Mouse (Mus musculus) neural tube, embryonic 15.5 days (tissue): Measurements from ENCODE around the gene Oosp3. TPM values are rescaled to one million over a fixed set of nuclear protein-coding genes. Genes with fewer than 3 reads are reported as not detected.

Experiments
- ATAC-seq: fragments of 200-750 bp; cut with Nextera tagmentation; 2 replicates; pipeline ENCODE4 v1.8.0; 2017; ENCODE audit warnings: mild to moderate bottlenecking, moderate TSS enrichment, moderate library complexity; ENCODE audit not compliant: low FRiP score
- H3K27ac ChIP-seq: fragments of 300-500 bp; sonication (generic); replicated peaks from 2 replicates; pipeline ENCODE4 v1.5.1; 2015; ENCODE audit warnings: mild to moderate bottlenecking, inconsistent platforms
- H3K27me3 ChIP-seq: fragments of 300-500 bp; sonication (generic); replicated peaks from 2 replicates; pipeline ENCODE4 v1.6.1; 2015; ENCODE audit warnings: inconsistent platforms
- H3K36me3 ChIP-seq: fragments of 300-500 bp; sonication (generic); 2 replicates; pipeline ENCODE4 v1.6.1; 2015; ENCODE audit warnings: inconsistent platforms
- H3K4me1 ChIP-seq: fragments of 300-500 bp; sonication (generic); 2 replicates; pipeline ENCODE4 v1.6.1; 2015; ENCODE audit warnings: inconsistent platforms
- H3K4me2 ChIP-seq: fragments of 300-500 bp; sonication (generic); 2 replicates; pipeline ENCODE4 v1.6.1; 2015; ENCODE audit warnings: inconsistent platforms, mild to moderate bottlenecking, moderate library complexity
- H3K4me3 ChIP-seq: fragments of 300-500 bp; sonication (generic); replicated peaks from 2 replicates; pipeline ENCODE4 v1.5.1; 2015; ENCODE audit warnings: mild to moderate bottlenecking, inconsistent platforms
- H3K9ac ChIP-seq: fragments of 300-500 bp; sonication (generic); replicated peaks from 2 replicates; pipeline ENCODE4 v1.6.1; 2015; ENCODE audit warnings: mild to moderate bottlenecking, inconsistent platforms
- H3K9me3 ChIP-seq: fragments of 300-500 bp; sonication (generic); replicated peaks from 2 replicates; pipeline ENCODE4 v1.6.1; 2016; ENCODE audit warnings: inconsistent platforms
- WGBS: fragments of 180-500 bp; shearing (Covaris S2); methylation state at CpG from one replicate; pipeline ENCODE4 v1.1.7; 2015; ENCODE audit warnings: mixed read lengths; 5-methylcytosine and 5-hydroxymethylcytosine counted together
- polyA plus RNA-seq: library from polyadenylated mRNA; unstranded; fragments of >200 nt; fragmentation: Nextera tagmentation; extraction: Ambion mirVana; gene quantifications from 2 replicates; pipeline ENCODE4 v1.2.1, GENCODE M21; 2015

Oosp3 gene
- polyA plus RNA-seq, 1 experiment from 2014 or later, result not detected

GRCm38 (mm10) chr19:11727304-11727703 is 30.4 kb downstream of the Oosp3 start:
- Histone ChIP-seq H3K27ac (no peak overlapping the region), H3K36me3 (no peaks in the 10 kb centered on the region), H3K4me3 (no peak overlapping the region), H3K9me3 (no peaks in the 10 kb centered on the region), H3K4me1 (no peaks in the 10 kb centered on the region), H3K9ac (no peak overlapping the region), H3K4me2 (no peak overlapping the region), H3K27me3 (no peaks in the 10 kb centered on the region)
- 95% methylated on average over 5 of the region's 5 CpGs for WGBS
- ATAC-seq, result no peak

DNA sequence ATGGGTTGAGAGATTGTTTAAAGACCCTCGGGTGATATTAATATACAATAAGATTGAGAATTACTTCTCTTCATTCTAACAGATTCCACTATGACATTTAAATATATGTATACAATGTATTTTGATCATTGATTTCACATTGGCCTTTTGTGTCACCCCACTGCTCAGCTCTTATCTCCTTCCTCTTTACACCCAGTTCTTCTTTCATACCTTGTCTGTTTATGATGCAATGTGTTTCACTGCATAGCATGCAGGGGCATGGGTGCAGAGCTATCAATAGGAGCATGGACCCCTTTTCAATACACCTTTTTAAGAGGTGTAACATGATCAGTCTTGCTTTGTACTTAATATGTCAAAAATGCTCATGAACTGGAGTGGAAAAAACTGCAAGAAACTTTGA is 33.4 kb downstream of the Oosp3 start:
- WGBS, result 85% methylated on average over 1 of the region's 1 CpGs
- Histone ChIP-seq H3K9me3 (no peaks in the 10 kb centered on the region), H3K4me3 (no peak overlapping the region), H3K4me1 (no peaks in the 10 kb centered on the region), H3K4me2 (no peak overlapping the region), H3K36me3 (no peaks in the 10 kb centered on the region), H3K27ac (no peak overlapping the region), H3K27me3 (no peaks in the 10 kb centered on the region), H3K9ac (no peak overlapping the region)
- ATAC-seq, result no peak

DNA sequence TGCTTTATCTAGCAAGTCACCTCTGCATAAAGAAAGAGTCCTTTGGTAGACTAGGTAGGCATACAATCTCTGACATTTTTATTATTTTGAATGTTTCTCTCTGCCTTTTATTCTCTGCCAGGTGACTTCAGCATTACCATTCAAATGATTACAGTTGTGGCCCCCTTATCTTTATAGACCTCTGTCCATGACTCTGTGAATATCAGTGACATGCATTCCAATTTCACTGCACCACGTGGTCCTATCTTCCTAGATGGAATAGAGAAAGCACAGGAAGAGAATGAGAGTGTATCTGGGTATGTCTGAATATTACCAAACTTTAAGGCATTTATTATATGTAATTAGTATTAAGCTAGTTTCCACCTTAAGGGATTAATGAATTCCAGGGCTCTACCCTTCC is 39.6 kb downstream of the Oosp3 start:
- Histone ChIP-seq H3K36me3 (no peaks in the 10 kb centered on the region), H3K4me3 (no peak overlapping the region), H3K4me2 (no peak overlapping the region), H3K9me3 (no peaks in the 10 kb centered on the region), H3K27ac (no peak overlapping the region), H3K4me1 (no peaks in the 10 kb centered on the region), H3K27me3 (no peaks in the 10 kb centered on the region), H3K9ac (no peak overlapping the region)
- 63% methylated on average over 1 of the region's 1 CpGs for WGBS
- ATAC-seq, result no peak

GRCm38 (mm10) chr19:11745680-11746079 is 48.8 kb downstream of the Oosp3 start:
- Histone ChIP-seq H3K36me3 (no peaks in the 10 kb centered on the region), H3K4me1 (no peaks in the 10 kb centered on the region), H3K27me3 (no peaks in the 10 kb centered on the region), H3K4me2 (no peak overlapping the region), H3K9me3 (no peaks in the 10 kb centered on the region), H3K27ac (no peak overlapping the region), H3K9ac (no peak overlapping the region), H3K4me3 (no peak overlapping the region)
- ATAC-seq, result no peak

DNA sequence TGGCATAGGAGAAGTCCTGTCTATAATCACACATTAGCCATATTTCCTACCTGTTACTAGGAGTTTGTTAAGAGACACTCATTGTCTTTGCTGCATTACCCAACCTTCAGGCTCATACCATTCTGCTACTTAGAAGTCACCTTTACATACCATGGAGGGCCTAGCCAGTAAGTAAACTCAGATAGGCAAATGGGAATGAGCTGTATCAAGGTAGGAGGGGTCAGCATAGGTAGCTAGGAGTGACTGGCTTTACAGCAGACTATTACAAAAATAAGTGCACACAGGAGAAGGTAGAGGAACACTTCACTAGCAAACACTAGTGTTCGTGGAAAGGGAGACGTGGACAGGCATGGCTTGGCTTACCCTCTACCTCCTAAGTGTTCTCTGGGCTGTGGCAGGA is 50.4 kb downstream of the Oosp3 start, which contains the start of gene Gif:
Gif (plus strand) TSS at position 257 of the 400 bp plus-strand sequence.
- no peak within 1 kb of the TSS for H3K9ac ChIP-seq
- WGBS, result 93% methylated on average over 2 of the region's 2 CpGs
- no peaks in the 10 kb centered on the region for H3K27me3 ChIP-seq
- no peak within 1 kb of the TSS for H3K4me2 ChIP-seq
- no peak for ATAC-seq
- no peaks in the 10 kb centered on the region for H3K36me3 ChIP-seq
- H3K27ac ChIP-seq, result no peak within 1 kb of the TSS
- no peak within 1 kb of the TSS for H3K4me3 ChIP-seq
- H3K9me3 ChIP-seq, result no peaks in the 10 kb centered on the region
- no peaks in the 10 kb centered on the region for H3K4me1 ChIP-seq

Other genes starting within 250 kb of the Oosp3 start
- 3.1 and 5.1 TPM in 2 replicates for gene Ms4a6c, start 227.7 kb upstream of the Oosp3 start, polyA plus RNA-seq
- gene Gm8369, start 211.1 kb upstream of the Oosp3 start, polyA plus RNA-seq, result 0.13 TPM in 1 of 2 replicates, not detected in the other
- 2.8 and 7.4 TPM in 2 replicates for gene Ms4a6b, start 180.5 kb upstream of the Oosp3 start, polyA plus RNA-seq
- gene Ms4a4d, start 160.3 kb upstream of the Oosp3 start, polyA plus RNA-seq, result 0.50 TPM in 1 of 2 replicates, not detected in the other
- 2.3 and 3.1 TPM in 2 replicates for gene Ms4a6d, start 92.2 kb upstream of the Oosp3 start, polyA plus RNA-seq
- gene Ms4a2, start 73.3 kb upstream of the Oosp3 start, polyA plus RNA-seq, result 0.24 and 0.27 TPM in 2 replicates
- gene Ms4a3, start 56.2 kb upstream of the Oosp3 start, polyA plus RNA-seq, result 0.10 TPM in 1 of 2 replicates, not detected in the other
- not detected in 2 replicates for gene Oosp2, start 36.5 kb upstream of the Oosp3 start, polyA plus RNA-seq
- not detected in 2 replicates for gene Oosp1, start 5.9 kb upstream of the Oosp3 start, polyA plus RNA-seq
- gene Gif, start 50.5 kb downstream of the Oosp3 start, polyA plus RNA-seq, result not detected in 2 replicates
- gene Mrpl16, start 73.3 kb downstream of the Oosp3 start, polyA plus RNA-seq, result 43.5 and 48.7 TPM in 2 replicates
- 12.8 and 14.5 TPM in 2 replicates for gene Stx3, start 122.3 kb downstream of the Oosp3 start, polyA plus RNA-seq
- not detected in 2 replicates for gene Olfr1417, start 142.2 kb downstream of the Oosp3 start, polyA plus RNA-seq
- not detected in 2 replicates for gene Olfr1418, start 164.0 kb downstream of the Oosp3 start, polyA plus RNA-seq
- not detected in 2 replicates for gene Olfr1419, start 178.1 kb downstream of the Oosp3 start, polyA plus RNA-seq
- gene Olfr1420, start 189.5 kb downstream of the Oosp3 start, polyA plus RNA-seq, result not detected in 2 replicates
- gene Patl1, start 215.3 kb downstream of the Oosp3 start, polyA plus RNA-seq, result 13.3 and 15.2 TPM in 2 replicates